Mouse (Mus musculus) MEL (cell line): ENCODE data around the gene Socs7. TPM values are rescaled to one million over a fixed set of nuclear protein-coding genes. Genes with fewer than 3 reads are reported as not detected.

Source experiments
- DNase-seq: peaks from one replicate; pipeline ENCODE4 v3.0.0; 2011; ENCODE audit warnings: low read depth, low spot score
- H3K27ac ChIP-seq: 2 replicates; pipeline ENCODE4 v1.5.1; 2012; ENCODE audit warnings: low read depth, mild to moderate bottlenecking, control low read depth, low read length, moderate library complexity; ENCODE audit not compliant: control insufficient read depth
- H3K27me3 ChIP-seq, 2 experiments: fragments of 150-350 bp in 1 of 2; sonication (generic) in 1 of 2; 2 replicates each; pipeline ENCODE4 v1.6.1; 2012; ENCODE audit warnings: low read length in 2 of 2, mild to moderate bottlenecking in 2 of 2, improper control_type of control experiment in 1 of 2, moderate library complexity in 1 of 2; ENCODE audit not compliant: insufficient read depth in 2 of 2, control insufficient read depth in 1 of 2
- H3K36me3 ChIP-seq, 2 experiments: 2 replicates each; pipeline ENCODE4 v1.6.1; 2012 to 2014; ENCODE audit warnings: low read length in 2 of 2, improper control_type of control experiment in 1 of 2, inconsistent platforms in 1 of 2, mild to moderate bottlenecking in 1 of 2; ENCODE audit not compliant: insufficient read depth in 2 of 2, control insufficient read depth in 1 of 2
- H3K4me1 ChIP-seq, 2 experiments: fragments of 150-350 bp in 1 of 2; sonication (generic) in 1 of 2; 2 replicates each; pipeline ENCODE4 v1.6.1; 2012; ENCODE audit warnings: low read length in 2 of 2, improper control_type of control experiment in 1 of 2, mild to moderate bottlenecking in 1 of 2; ENCODE audit not compliant: insufficient read depth in 2 of 2, control insufficient read depth in 1 of 2
- H3K4me3 ChIP-seq, 2 experiments: fragments of 150-350 bp in 1 of 2; sonication (generic) in 1 of 2; 2 replicates each; pipeline ENCODE4 v1.5.1; 2012; ENCODE audit warnings: low read depth in 2 of 2, low read length in 2 of 2, mild to moderate bottlenecking in 2 of 2, moderate library complexity in 2 of 2, control low read depth in 1 of 2, improper control_type of control experiment in 1 of 2; ENCODE audit not compliant: control insufficient read depth in 1 of 2, insufficient read depth in 1 of 2
- H3K79me2 ChIP-seq: 2 replicates; pipeline ENCODE4 v1.6.1; 2012; ENCODE audit warnings: mild to moderate bottlenecking, low read length, moderate library complexity; ENCODE audit not compliant: control insufficient read depth, poor library complexity, insufficient read depth
- H3K9ac ChIP-seq: 2 replicates; pipeline ENCODE4 v1.6.1; 2012; ENCODE audit warnings: low read depth, mild to moderate bottlenecking, control low read depth, low read length, moderate library complexity; ENCODE audit not compliant: control insufficient read depth, poor library complexity, severe bottlenecking
- H3K9me3 ChIP-seq: fragments of 150-350 bp; sonication (generic); replicated peaks from 2 replicates; pipeline ENCODE4 v1.6.1; 2012; ENCODE audit warnings: mild to moderate bottlenecking, low read length, improper control_type of control experiment, moderate library complexity; ENCODE audit not compliant: insufficient read depth
- CTCF ChIP-seq, 3 experiments: IDR thresholded peaks in 2 of 3; conservative IDR thresholded peaks in 1 of 3; 2 replicates each; pipeline ENCODE4 v1.5.1; 2011 to 2012; ENCODE audit warnings: low read length in 3 of 3, low read depth in 2 of 3, mild to moderate bottlenecking in 2 of 3, improper control_type of control experiment in 1 of 3, inconsistent platforms in 1 of 3, mixed read lengths in 1 of 3, moderate library complexity in 1 of 3; ENCODE audit not compliant: control insufficient read depth in 1 of 3, insufficient read depth in 1 of 3, poor library complexity in 1 of 3, severe bottlenecking in 1 of 3
- ETS1 ChIP-seq: IDR thresholded peaks from 2 replicates; pipeline ENCODE4 v1.6.1; 2012; ENCODE audit warnings: low read depth, mild to moderate bottlenecking, inconsistent platforms, low read length, improper control_type of control experiment, moderate library complexity
- KAT2A ChIP-seq: conservative IDR thresholded peaks from 2 replicates; pipeline ENCODE4 v1.6.1; 2012; ENCODE audit warnings: low read depth, low read length, improper control_type of control experiment, inconsistent platforms
- MAX ChIP-seq: IDR thresholded peaks from 2 replicates; pipeline ENCODE4 v1.6.1; 2011; ENCODE audit warnings: low read length, improper control_type of control experiment
- MEF2A ChIP-seq: IDR thresholded peaks from 2 replicates; pipeline ENCODE4 v1.6.1; 2014; ENCODE audit warnings: low read depth, mild to moderate bottlenecking, inconsistent platforms, low read length, improper control_type of control experiment; ENCODE audit not compliant: poor library complexity, insufficient replicate concordance, severe bottlenecking; ENCODE audit errors: extremely low read depth
- MXI1 ChIP-seq: IDR thresholded peaks from 2 replicates; pipeline ENCODE4 v1.6.1; 2011; ENCODE audit warnings: mild to moderate bottlenecking, low read depth, low read length, improper control_type of control experiment
- MYC ChIP-seq: IDR thresholded peaks from 2 replicates; pipeline ENCODE4 v1.6.1; 2011; ENCODE audit warnings: low read depth, mild to moderate bottlenecking, low read length, improper control_type of control experiment, moderate library complexity
- NRF1 ChIP-seq: IDR thresholded peaks from 2 replicates; pipeline ENCODE4 v1.6.1; 2014; ENCODE audit warnings: low read depth, mild to moderate bottlenecking, inconsistent platforms, low read length, improper control_type of control experiment, moderate library complexity; ENCODE audit not compliant: poor library complexity, insufficient read depth, severe bottlenecking
- POLR2AphosphoS5 ChIP-seq: IDR thresholded peaks from 2 replicates; pipeline ENCODE4 v1.6.1; 2012; ENCODE audit warnings: low read depth, borderline replicate concordance, mild to moderate bottlenecking, inconsistent platforms, low read length, moderate library complexity, mixed read lengths
- RCOR1 ChIP-seq: IDR thresholded peaks from 2 replicates; pipeline ENCODE4 v1.6.1; 2012; ENCODE audit warnings: low read depth, mild to moderate bottlenecking, inconsistent platforms, low read length, improper control_type of control experiment
- SIN3A ChIP-seq: IDR thresholded peaks from 2 replicates; pipeline ENCODE4 v1.6.1; 2012; ENCODE audit warnings: low read length, improper control_type of control experiment, inconsistent platforms
- TAL1 ChIP-seq: IDR thresholded peaks from 2 replicates; pipeline ENCODE4 v1.6.1; 2012; ENCODE audit warnings: mild to moderate bottlenecking, inconsistent platforms, low read length, moderate library complexity, mixed read lengths
- TBP ChIP-seq: IDR thresholded peaks from 2 replicates; pipeline ENCODE4 v1.8.0; 2011; ENCODE audit warnings: low read depth, low read length, improper control_type of control experiment
- TCF12 ChIP-seq: IDR thresholded peaks from 2 replicates; pipeline ENCODE4 v1.6.1; 2014; ENCODE audit warnings: low read depth, mild to moderate bottlenecking, inconsistent platforms, low read length, improper control_type of control experiment, moderate library complexity
- UBTF ChIP-seq: IDR thresholded peaks from 2 replicates; pipeline ENCODE4 v1.6.1; 2012; ENCODE audit warnings: low read depth, mild to moderate bottlenecking, inconsistent platforms, low read length, improper control_type of control experiment, moderate library complexity, borderline replicate concordance; ENCODE audit not compliant: insufficient read depth
- USF2 ChIP-seq, 2 experiments: IDR thresholded peaks; 2 replicates each; pipeline ENCODE4 v1.6.1; 2011 to 2012; ENCODE audit warnings: improper control_type of control experiment in 2 of 2, low read length in 2 of 2, borderline replicate concordance in 1 of 2, inconsistent platforms in 1 of 2, low read depth in 1 of 2, mild to moderate bottlenecking in 1 of 2; ENCODE audit not compliant: insufficient read depth in 1 of 2
- ZNF384 ChIP-seq: IDR thresholded peaks from 2 replicates; pipeline ENCODE4 v1.6.1; 2012; ENCODE audit warnings: low read depth, mild to moderate bottlenecking, inconsistent platforms, low read length, improper control_type of control experiment
- polyA plus RNA-seq, 2 experiments: library from polyadenylated mRNA; stranded (reverse) in 1 of 2; unstranded in 1 of 2; fragments of >175 nt in 1 of 2; fragments of >200 nt in 1 of 2; gene quantifications; 2 replicates each; pipeline versions ENCODE4 v1.2.1 to v1.2.4; 2012; ENCODE audit warnings: low replicate concordance in 2 of 2, low read depth in 1 of 2; ENCODE audit not compliant: insufficient read length in 2 of 2, insufficient read depth in 1 of 2, missing spikeins in 1 of 2
- total RNA-seq: library from RNA; depleted of rRNA; stranded (reverse); fragments of 300-350 nt; gene quantifications from 2 replicates; pipeline ENCODE4 v1.2.3, GENCODE M21; 2012

The Socs7 gene
- total and polyA plus RNA-seq, 3 experiments, result 19.3 to 21.0 TPM; not detected in 1

- Histone ChIP-seq H3K36me3 (no peaks in the 10 kb centered on the region), H3K4me3 (no peak overlapping the region), H3K27ac (no peak overlapping the region), H3K9ac (no peak overlapping the region), H3K9me3 (no peaks in the 10 kb centered on the region), H3K79me2 (no peaks in the 10 kb centered on the region), H3K4me1 (no peaks in the 10 kb centered on the region), H3K27me3 (peaks cover 0 to 3% of the 10 kb centered on the region in 2 experiments; a peak in 2 of 4 replicates)
- TF ChIP-seq UBTF, result no peak
- no peak for TF ChIP-seq ETS1
- TF ChIP-seq MAX, result no peak
- TF ChIP-seq ZNF384, result no peak
- no peak for TF ChIP-seq MYC
- no peak for TF ChIP-seq MXI1
- no peak for TF ChIP-seq CTCF (IDR thresholded peaks at IDR 0.05 in 2 of 3, conservative IDR thresholded peaks at IDR 0.05 in 1 of 3; ENCODE audit: control insufficient read depth in 1 of 3, insufficient read depth in 1 of 3, low read depth in 2 of 3, low read length in 3 of 3, poor library complexity in 1 of 3, severe bottlenecking in 1 of 3)
- TF ChIP-seq KAT2A, result no peak
- no peak for TF ChIP-seq POLR2AphosphoS5
- no peak for TF ChIP-seq USF2 (IDR thresholded peaks at IDR 0.05; ENCODE audit: borderline replicate concordance in 1 of 2, insufficient read depth in 1 of 2, low read depth in 1 of 2, low read length in 2 of 2)
- no peak for TF ChIP-seq RCOR1
- TF ChIP-seq TBP, result no peak
- TF ChIP-seq NRF1, result no peak
- no peak for TF ChIP-seq TAL1
- TF ChIP-seq TCF12, result no peak
- no peak for TF ChIP-seq MEF2A
- no peak for DNase-seq
These were observed 25.5 kb upstream of the Socs7 start for GRCm38 (mm10) chr11:97336751-97337345.

GRCm38 (mm10) chr11:97337363-97337762 lies 25.0 kb upstream of the Socs7 start:
- Histone ChIP-seq H3K4me3 (no peak overlapping the region), H3K4me1 (no peaks in the 10 kb centered on the region), H3K9me3 (no peaks in the 10 kb centered on the region), H3K36me3 (no peaks in the 10 kb centered on the region), H3K9ac (no peak overlapping the region), H3K27ac (no peak overlapping the region), H3K27me3 (peaks cover 0 to 3% of the 10 kb centered on the region in 2 experiments; a peak in 2 of 4 replicates), H3K79me2 (no peaks in the 10 kb centered on the region)
- DNase-seq, result no peak
- TF ChIP-seq SIN3A (no peak), POLR2AphosphoS5 (no peak), TCF12 (no peak)
